Mouse (Mus musculus) 416B (cell line): ENCODE measurements around the gene Olfr1245.
A peak's percentile ranks its signal among the peaks of the same experiment; 100 is the strongest.
"Not testable (repeated sequence)": the region's sequence is repeated elsewhere in the genome, so short reads cannot be mapped to it uniquely, and the experiment has no call there.

Source experiments
- DNase-seq: peaks from one replicate; pipeline ENCODE4 v3.0.0; 2011; ENCODE audit warnings: low read depth

The Olfr1245 gene

DNA sequence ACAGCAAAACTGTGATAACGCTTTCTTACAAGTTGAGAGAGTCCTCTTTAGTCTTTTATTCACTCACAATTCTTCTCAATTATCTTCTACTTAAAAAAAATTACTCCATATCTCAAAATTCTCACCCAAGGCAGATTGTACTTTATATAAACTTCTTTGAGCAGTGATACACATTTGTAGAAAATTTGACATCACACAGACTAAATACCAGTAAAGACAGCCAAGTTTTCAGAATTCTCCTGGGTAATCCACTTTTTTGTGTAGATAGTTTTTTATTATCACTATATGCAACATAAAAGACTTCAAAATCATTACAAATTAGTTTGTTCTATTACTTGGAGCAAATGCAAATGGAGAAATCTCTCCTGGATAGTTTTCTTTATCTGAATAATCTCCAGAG lies at the start of gene Olfr1245:
Gene Olfr1245 (minus strand): TSS at position 101 of the 400 bp plus-strand sequence.
- DNase-seq: no peak

GRCm38 (mm10) chr2:89618145-89618544 lies 39.9 kb upstream of the Olfr1245 start, which contains the start of gene Olfr1248:
Gene Olfr1248, minus strand, starts transcription at chr2:89618245.
- DNase-seq: not testable (repeated sequence)

GRCm38 (mm10) chr2:89614030-89614429 lies 35.8 kb upstream of the Olfr1245 start, which contains the start of gene Olfr1247:
Gene Olfr1247, minus strand, starts transcription at chr2:89614130.
- no peak for DNase-seq

- no peak for DNase-seq
Observed at GRCm38 (mm10) chr2:89593057-89593456, 14.8 kb upstream of the Olfr1245 start, which contains the start of gene Olfr1246. Gene Olfr1246, minus strand, starts transcription at chr2:89593157.

DNA sequence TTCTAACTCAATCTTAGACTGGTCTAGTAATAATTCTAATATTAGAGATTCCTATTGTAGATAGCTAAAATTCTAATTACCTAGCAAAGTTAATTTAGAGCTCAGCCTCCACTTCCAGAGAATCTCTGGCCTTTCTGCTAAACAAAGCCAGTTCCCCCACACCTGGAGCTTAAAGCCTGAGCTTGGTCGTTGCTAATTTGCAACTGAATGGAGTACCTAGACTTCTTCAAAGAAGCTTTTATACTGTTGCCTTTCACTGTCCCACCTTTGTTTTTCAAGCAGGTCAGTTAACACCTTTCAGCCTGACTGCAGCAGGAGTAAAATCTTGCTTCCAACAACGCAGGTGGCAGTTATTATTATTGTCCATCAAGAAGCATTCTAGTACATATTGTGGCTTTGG lies 15.5 kb downstream of the Olfr1245 start:
- not testable (repeated sequence) for DNase-seq

- DNase-seq: peak; percentile 60
Observed at GRCm38 (mm10) chr2:89544516-89544915, 33.7 kb downstream of the Olfr1245 start.

DNA sequence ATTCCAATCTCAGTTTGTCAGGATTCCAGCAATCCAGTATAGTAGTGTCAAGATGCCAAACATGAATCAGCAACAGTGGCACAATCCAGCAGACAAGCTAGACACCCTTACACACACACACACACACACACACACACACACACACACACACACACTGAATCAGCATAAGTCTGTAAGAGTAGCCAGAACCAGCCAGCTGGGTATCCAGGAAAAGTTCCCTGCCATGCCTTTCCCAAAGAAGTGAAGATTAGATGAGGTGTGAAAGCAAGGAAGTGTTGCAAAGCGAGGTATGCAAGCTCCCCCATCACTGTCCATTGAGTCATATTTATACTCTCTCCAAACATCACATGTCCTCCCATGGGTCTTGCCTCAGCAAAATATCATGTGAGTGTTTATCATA lies 38.3 kb downstream of the Olfr1245 start:
- peak; percentile 58 for DNase-seq

- DNase-seq: no peak
Observed at GRCm38 (mm10) chr2:89531387-89531786, 46.9 kb downstream of the Olfr1245 start, which contains the start of gene Olfr1243. Gene Olfr1243, minus strand, starts transcription at chr2:89531487.
